Mouse (Mus musculus) retina, postnatal 1 day (tissue): ENCODE data around the gene Adamtsl3.
A peak's percentile ranks its signal among the peaks of the same experiment; 100 is the strongest.

ENCODE experiments used
- DNase-seq: peaks from one replicate; pipeline ENCODE4 v3.0.0-alpha.2; 2012

Adamtsl3 gene

DNA sequence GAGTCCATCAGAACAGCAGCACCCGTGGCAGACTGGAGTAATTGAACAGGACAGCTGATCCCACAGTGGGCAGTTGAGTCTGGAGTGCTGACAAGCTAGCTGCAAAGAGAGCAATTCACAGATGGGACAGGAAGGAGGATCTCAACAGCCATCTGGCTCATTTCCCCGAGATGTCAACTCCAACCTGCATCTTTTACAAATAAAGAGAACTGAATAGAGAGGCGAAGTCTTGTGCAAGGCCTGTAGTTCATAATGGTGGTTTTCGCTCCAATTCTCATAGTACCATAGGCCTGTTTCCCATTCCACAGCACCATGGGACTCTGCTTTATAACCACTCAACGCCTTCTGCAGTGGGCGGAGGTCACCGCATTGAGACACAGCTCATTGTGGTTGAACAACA lies 195.9 kb downstream of the Adamtsl3 start:
- no peak for DNase-seq

DNA sequence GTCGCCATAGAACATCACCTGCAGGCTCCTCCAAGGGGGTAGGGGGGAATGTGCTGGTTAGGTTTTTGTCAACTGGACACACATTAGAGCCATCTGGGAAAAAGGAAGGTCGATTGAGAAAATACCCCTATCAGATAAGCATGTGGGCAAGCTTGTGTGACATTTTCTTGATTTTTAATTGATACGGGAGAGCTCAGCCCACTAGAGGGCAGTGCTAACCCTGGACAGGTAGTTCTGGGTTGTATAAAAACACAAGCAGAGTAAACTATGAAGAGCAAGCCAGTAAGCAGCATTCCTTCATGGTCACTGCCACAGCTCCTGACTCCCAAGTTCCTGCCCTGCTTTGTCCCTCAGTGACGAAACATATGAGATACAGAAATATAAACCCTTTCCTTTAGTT lies 197.7 kb downstream of the Adamtsl3 start:
- no peak for DNase-seq

DNA sequence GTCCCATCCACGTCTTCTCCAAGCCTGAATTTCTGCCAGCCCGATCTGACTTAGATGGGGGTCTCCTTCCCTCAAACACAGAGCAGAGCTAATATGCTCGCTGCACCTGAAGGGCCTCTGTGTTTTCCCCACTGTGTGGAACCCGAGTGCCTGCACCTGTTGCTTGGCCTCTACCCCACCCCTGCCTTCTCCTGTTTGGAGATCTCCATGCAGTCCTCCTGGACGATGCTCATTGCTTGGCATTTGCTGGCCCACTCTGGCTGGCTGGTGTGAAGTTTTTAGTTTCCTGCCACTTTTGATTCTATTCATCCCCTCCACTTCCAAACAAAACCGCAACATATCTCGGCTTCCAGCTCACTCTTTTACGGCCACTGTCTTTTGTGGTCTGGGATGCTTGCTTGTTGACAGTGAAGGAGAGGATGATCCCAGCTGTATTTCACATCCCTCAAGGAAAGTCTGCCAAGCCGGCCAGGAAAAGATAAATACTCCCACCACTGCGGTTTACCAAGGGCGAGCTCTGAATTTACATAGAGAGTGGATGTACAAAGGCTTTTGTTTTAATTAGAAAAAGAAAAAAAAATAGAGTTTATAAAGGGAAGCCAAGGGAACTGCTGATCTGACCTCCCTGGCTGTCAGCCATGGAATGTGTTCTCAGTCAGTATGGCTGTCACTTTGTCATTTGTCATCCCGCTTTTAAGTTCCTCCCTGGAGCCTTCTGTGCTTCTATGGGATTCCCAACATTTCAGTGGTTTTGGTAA lies 198.4 kb downstream of the Adamtsl3 start:
- DNase-seq: no peak

DNA sequence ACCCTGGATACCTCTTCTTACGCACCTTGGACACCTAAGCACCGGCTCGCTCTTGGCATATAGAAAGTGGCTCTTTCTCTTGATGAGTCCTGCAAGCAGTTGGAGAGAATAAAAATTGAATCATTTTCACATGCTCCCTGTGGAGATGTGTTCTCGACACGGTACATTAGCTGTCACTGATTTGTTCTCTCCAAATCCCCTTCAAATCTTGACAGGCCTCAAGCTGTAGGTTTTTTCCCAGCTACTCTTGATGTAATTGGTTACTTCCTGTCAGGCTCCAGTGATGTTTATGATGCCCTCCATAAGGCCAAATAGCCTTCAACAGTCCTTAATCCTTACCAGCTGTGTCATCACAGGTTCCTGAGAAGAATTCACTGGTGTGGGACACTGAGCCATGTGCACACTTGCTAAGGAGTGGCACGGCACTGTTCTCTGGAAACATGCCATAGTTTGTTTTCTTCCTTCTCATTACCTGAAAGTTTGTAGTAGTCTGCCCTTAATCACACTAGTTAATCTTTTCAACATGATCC lies 209.0 kb downstream of the Adamtsl3 start:
- DNase-seq: no peak

DNA sequence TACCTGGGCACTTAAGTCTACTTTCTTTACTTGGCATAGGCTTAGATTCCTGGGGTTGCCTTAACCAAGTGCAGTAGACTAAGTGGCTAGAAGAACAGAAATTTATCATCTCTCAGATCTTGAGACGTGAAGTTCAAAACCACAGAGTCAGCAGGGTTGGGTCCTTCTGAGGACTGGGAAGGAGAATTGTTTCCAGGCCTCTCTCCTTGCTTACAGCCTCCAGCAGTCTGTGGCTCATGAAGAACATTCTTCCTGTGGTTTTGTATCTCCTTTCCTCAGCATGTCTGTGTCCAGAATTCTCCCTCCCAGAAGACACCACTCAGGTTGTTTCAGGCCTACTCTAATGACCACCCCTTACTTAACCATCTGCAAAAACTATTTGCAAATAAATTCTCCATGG lies 216.5 kb downstream of the Adamtsl3 start:
- DNase-seq: no peak

DNA sequence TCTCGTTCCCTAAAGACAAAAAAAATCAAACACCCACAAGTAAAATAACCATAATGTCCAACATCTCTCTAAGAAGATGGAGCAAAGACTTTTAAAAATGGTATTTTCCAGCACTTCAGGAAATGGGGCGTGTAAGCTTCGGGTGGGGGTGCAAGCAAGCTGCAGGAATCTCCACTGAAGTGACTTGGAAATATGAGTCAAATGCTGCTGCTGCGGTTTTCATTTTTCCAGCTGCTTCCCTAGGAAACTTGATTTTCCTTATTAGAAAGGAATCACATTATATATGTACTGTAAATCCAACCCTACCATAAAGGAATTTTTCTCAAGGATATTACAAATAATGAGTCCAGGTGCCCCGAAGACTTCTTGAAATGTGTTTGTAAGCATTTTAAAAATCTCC lies 220.3 kb downstream of the Adamtsl3 start:
- no peak for DNase-seq

DNA sequence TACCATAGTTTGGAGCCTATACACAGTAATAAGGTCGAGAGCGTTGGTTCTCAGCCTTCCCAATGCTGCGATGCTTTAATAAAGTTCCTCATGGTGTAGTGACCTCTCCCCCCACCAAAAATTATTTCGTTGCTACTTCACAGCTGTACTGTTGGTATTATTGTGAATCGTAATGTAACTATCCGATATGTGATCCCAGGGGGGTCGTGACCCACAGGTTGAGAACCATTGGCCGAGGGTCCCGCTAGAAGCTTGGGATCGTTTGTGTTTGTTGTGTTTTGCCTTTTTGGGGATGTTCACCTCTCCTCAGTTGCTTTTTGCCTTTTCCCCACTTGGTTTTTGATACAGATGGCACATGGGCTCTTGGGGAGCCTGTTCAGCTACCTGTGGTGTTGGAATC lies 220.9 kb downstream of the Adamtsl3 start:
- no peak for DNase-seq

DNA sequence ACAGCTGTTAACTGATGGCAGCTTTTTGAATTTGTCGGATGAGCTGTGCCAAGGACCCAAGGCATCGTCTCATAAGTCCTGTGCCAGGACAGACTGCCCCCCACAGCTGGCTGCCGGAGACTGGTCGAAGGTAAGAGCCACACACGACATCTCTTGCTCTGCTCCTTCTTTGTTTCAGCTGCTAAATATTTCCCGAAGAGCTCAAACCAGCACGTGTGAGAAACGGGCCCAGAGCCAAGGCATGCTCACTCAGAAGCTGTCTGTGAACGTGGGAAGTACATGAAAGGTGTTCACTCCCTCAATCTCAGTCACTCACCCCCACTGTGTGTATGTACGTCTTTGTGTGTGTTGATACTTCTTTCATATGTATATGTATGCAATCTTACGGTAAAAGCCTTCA lies 221.6 kb downstream of the Adamtsl3 start:
- DNase-seq: no peak

DNA sequence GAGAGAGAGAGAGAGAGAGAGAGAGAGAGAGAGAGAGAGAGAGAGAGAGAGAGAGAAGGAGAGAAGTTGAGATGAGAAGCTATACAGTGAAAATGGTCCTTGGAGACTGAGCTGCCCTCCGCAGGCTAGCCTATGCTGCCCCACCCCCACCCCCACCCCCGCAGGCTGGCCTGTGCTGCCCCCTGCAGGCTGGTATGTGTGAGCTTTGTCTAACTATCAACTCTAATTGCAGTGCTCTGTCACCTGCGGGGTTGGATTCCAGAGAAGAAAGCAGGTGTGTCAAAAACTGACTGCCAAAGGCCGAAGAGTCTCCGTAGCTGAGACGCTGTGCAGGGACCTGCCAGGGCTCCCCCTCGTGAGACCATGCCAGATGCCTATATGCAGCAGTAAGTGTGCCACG lies 231.2 kb downstream of the Adamtsl3 start:
- no peak for DNase-seq

DNA sequence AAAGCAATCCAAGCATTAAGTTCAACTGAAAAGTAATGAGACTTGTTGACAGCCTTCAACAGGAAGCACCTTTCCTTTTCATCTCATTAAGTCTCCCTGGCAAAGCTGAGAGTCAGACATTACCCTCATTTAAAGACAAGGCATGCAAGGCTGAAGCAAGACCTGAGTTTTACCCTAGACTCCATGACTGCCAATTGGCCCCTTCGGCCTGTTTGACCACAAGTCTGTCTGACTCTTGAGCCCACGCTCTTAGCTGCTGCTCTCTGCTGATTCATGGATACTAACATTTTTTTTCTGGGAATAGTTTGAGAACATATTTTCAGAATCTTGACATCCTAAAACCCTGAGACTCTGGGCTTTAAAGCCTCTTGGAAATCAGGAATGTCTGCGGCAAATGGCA lies 232.3 kb downstream of the Adamtsl3 start:
- no peak for DNase-seq

DNA sequence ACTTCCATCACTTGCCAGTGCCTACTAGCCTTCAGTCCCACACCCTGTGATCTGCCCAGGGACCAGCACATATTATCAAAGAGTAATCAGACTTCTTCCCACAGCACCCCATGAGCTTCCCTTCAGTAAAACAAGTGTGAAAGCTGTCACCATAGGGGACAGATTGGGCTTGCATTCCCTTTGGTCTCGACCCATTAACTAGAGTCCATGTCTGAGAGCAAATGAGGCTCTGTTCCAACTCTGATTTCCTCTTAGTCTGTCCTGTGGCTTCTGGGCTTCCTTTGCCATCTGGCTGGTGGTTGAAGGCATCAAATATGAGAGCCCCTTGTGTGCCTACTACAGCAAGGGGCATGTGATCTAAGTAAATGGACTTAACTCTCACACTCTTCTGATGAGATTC lies 237.5 kb downstream of the Adamtsl3 start:
- DNase-seq: no peak

DNA sequence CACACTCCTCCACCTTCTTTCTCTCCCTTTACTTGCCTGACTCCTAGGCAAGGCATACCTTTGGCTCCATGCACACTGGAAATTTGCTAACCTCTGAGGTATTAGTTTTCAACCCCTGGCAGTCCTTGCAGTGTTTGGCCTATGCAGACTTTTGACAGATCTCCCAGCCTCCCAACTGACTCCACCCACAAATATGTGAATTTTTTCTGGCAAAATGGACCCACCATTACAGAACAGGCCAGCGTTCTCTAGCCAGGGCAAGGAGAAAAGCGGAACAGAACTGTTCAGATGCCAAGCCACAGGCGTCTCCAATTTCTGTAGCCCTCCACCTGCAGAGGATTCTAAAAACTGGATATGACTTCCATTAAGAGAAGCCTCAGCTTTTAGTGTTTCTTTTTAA lies 244.5 kb downstream of the Adamtsl3 start:
- no peak for DNase-seq

DNA sequence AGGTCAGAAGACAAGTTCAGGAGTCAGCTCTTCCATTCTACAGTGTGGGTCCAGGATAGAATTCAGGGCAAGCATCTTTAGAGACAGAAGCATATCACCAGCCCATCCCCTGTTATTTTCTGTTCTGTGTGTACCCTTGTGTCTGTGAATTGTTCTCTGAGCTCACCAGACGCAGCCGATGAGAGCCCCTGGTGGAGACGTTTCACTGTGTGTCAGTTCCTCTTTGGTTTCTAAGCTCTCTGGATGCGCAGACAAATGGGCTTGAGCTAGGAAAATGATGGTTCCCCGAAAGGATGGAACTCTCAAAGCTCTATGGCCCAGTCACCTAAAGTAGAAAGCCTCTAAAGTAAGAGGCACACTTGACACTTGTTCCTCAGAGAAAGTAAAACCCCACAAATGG lies 246.3 kb downstream of the Adamtsl3 start:
- no peak for DNase-seq

DNA sequence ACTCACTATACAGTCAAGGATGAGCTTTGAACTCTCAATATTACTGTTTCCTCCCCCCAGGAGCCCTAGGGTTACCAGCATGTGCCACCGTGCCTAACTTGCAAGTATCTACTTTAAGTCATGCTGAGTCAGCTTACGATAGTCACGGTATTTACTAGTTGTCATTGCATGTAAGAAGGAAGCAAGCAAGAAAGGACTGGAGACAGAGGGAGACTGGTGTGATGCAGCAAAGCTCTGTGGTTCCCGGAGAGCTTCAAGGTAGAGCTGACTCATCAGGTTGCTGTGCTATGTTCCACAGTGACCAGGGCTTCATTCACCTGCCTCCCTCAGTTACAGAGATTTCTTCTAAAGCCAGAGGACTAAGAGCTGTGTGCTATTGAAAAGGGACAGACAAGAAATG lies 247.0 kb downstream of the Adamtsl3 start:
- no peak for DNase-seq

DNA sequence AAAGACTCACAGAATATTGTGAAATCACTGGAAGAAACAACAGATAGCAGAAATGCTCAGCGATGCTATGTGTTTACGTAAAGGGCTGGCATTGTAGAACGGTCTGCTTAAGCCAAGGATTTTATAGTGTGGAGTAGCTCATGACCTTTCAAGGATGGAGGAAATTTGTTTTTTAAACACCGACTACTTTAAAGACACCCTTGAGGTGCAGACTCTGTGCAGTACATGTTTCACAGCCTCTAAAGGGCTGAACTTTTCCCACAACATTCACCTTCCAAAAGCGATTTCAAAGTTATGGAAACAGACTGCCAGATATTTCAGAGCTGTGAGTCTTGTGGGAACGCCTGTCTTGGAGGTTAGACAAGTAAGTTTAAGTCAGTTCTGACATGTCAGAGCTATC lies 255.4 kb downstream of the Adamtsl3 start:
- DNase-seq: no peak

DNA sequence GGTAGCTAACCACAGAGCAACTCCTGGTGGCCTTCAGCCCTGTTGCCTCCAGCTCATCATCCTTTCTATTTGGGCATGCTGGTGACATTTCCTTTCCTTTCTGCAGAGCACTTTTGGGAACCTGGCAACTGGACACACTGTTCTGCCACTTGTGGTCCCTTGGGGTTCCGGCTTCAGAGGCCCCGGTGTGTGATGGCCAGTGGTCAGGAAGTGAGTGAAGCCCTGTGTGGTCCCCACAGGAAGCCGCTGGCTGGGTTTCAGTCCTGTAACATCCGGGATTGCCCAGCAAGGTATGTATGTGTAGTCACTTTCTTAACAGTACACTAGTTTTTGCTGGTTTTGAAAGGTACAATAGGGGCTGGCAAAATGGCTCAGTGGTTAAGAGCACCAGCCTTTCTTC lies 266.5 kb downstream of the Adamtsl3 start:
- no peak for DNase-seq

DNA sequence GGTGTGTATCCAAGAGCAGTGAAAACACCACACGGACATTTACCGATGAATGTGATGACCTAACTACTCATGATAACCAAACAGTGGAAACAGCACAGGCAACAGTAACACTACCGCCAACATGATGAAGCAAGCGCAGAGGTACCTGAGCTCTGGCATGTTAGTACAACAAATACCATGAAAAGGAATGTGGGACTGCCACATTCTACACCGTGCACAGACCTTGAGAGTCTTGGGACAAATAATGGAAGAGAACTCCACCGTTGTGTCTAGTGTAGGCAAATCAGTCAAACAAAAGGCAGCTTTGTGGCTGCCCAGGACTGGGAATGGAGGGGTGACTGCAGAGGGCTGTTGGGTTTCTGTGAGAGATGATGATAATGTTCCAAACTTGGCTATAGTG lies 269.9 kb downstream of the Adamtsl3 start:
- DNase-seq: no peak

DNA sequence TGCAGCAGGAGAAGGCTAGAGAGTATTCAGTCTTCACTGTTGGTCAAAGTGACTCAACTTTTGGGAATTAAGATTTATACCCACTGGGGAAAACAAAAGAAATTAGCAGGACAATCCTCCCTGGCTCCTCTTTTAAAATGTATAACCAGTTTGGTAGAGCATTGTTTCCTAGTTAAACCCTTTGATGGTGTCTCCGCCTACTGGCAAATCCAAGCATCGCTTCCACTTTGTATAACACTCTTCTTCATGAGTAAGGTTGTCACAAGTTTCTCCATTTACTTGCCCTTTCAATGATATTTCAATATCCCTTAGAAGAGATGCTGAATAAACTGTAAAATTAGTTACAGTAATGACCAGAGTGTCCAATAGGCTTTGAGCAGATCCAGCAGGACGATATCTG lies 274.1 kb downstream of the Adamtsl3 start:
- no peak for DNase-seq

DNA sequence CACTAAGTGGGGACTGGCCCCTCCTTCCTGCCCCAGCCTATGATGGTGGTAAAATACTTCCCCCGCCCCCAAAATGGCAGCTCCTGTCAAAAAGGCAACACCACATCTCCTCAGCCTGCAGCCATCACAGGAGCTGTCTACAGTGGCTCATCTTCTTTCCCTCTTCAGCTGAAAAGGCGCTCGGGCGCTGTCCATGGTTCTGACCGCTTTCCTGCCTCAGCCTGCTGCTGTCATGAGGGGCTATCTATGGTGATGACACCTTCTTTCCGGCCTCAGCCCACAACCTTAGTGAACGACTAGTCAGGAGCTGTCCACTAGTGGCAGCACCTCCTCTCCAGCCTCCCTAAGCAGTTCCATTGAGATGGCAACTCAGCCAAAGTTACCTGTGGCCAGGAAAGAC lies 289.8 kb downstream of the Adamtsl3 start:
- DNase-seq: peak; percentile 50

DNA sequence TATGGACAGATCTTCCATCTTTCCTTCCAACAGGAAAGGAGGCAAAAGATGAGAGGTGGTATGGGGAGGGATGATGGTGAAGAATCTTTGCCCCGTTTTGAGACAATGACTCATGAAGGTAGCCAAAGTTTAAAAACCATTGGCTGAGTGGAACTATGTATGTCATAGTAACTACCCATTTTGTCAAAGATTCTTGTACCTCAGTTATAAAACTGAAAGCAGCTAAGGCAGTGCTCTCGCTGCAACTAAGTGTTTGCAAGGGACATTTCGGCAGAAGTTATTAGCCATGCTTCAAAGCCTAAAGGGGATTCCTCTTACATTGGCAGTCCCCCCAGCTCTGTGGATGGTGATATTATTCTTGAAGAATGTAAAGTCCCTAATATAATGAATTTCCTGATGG lies 311.7 kb downstream of the Adamtsl3 start:
- DNase-seq: no peak

DNA sequence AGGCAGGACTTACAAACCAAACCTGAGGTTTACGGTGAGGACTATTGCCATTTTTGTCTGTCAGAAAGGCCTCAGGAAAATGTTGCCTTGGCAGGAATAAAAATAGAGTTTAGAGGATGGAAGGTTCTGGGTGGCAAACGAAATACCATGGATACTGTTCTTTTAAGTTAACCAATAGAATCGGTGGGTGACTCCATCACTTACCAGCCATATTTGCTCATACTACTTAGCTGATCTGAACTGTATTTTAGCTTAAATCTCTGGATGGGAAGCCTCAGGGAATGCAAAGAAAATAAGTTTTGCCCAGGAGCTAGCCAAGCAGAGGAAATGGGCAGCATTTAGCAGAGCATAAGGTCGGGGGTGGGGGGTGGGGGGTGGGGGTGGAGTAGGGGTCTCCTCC lies 312.4 kb downstream of the Adamtsl3 start:
- no peak for DNase-seq

DNA sequence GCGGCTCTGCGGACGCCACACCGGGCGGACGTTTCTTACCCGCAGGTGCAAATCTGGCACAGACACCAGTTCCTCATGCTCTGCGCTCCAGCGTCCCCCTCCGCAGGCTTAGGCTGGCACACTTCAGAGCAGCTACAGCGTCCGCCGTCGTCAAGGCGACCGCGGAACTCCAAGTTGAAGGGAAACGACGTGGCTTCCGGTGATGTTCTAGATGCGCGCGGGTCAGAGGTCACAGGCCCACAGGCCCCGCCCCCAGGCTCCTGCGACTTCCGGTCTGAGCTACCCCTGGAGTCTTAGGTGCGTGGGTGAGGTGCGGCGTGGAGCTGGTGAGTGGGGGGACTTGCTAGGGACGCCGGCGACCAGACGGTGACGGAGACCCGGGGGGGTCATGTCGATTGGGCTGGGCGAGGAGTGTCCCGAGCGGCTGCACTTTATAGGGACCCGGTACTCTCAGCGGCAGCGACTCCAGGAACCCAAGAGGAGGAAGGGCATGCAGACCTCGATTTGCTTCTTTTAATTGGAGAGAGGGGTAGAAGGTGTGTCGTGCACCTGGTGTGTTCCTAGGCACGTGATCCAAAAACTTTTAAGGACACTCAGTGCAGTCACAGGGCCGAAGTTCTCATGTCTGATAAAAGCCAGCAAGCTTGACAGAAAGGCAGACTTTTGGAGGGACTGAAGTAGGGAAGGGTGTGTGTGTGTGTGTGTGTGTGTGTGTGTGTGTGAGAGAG lies 313.0 kb downstream of the Adamtsl3 start, which contains the start of the genes Saxo2 and Efl1:
TSS of gene Saxo2 (minus strand) at position 176 of the 728 bp plus-strand sequence.
TSS of gene Efl1 (plus strand) at position 262 of the 728 bp plus-strand sequence.
- peak; percentile 98 for DNase-seq

DNA sequence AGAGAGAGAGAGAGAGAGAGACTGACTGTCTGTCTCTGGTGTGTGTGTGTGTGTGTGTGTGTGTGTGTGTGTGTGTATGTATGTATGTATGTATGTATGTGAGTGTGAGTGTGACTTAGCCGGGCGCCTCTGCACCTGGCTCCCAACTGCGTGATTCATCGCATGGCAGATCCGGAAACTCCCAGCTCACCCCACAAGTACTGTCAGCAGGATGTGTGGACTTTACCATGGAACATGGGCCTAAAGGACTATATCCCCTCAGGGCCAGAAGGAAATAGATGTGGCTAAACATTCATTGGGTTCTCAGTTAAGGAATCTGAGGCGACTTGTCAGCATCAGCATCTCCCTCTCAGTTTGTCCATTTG lies 313.6 kb downstream of the Adamtsl3 start:
- DNase-seq: peak; percentile 9
